Mouse (Mus musculus) CH12.LX (cell line): ENCODE measurements around the gene Gm4707.

ENCODE experiments used
- CHD2 ChIP-seq: IDR thresholded peaks from 2 replicates; pipeline ENCODE4 v1.6.1; 2011; ENCODE audit warnings: low read length, improper control_type of control experiment
- CTCF ChIP-seq, 2 experiments: IDR thresholded peaks in 1 of 2; conservative IDR thresholded peaks in 1 of 2; 2 replicates each; pipeline ENCODE4 v1.5.1; 2011 to 2012; ENCODE audit warnings: low read depth in 2 of 2, low read length in 2 of 2, improper control_type of control experiment in 1 of 2, inconsistent platforms in 1 of 2, mild to moderate bottlenecking in 1 of 2, moderate library complexity in 1 of 2
- EP300 ChIP-seq: IDR thresholded peaks from 2 replicates; pipeline ENCODE4 v1.6.1; 2011; ENCODE audit warnings: low read length, improper control_type of control experiment
- PAX5 ChIP-seq: IDR thresholded peaks from 2 replicates; pipeline ENCODE4 v1.6.1; 2012; ENCODE audit warnings: low read length, inconsistent platforms, mixed read lengths
- POLR2A ChIP-seq: IDR thresholded peaks from 2 replicates; pipeline ENCODE4 v1.6.1; 2011; ENCODE audit warnings: low read depth, mild to moderate bottlenecking, improper control_type of control experiment, low read length
- USF2 ChIP-seq: conservative IDR thresholded peaks from 2 replicates; pipeline ENCODE4 v1.6.1; 2011; ENCODE audit warnings: low read depth, low read length, improper control_type of control experiment
- ZMIZ1 ChIP-seq: IDR thresholded peaks from 2 replicates; pipeline ENCODE4 v1.6.1; 2012; ENCODE audit warnings: low read depth, mild to moderate bottlenecking, inconsistent platforms, low read length, improper control_type of control experiment

DNA sequence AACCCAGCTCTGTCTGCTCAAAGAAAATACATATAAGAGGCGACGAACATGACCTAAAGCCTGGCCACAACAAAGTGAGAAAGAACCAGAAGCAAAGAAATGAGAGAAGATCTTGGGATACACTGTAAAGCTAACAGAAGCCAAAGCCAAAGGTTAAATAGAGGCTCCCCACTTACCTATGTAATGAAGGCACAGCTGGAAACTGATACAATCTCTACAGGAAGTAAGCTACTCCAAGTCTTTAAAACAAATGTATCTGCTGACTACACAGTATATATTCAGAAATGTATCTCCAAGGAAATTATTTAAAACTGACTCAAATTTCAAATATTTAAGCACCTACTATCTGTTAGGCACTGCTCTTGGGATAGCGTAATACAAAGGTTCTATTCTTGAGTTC is 594 bp upstream of the Gm4707 start:
- TF ChIP-seq CTCF (conservative IDR thresholded peaks at IDR 0.05 in 1 of 2, IDR thresholded peaks at IDR 0.05 in 1 of 2; ENCODE audit: low read depth in 2 of 2, low read length in 2 of 2) = no peak
- no peak for TF ChIP-seq POLR2A
- TF ChIP-seq ZMIZ1 = no peak
- no peak for TF ChIP-seq CHD2
- no peak for TF ChIP-seq PAX5
- no peak for TF ChIP-seq EP300
- TF ChIP-seq USF2 = no peak
